Comparison of ENCODE assay signal across 9 mouse cellular contexts in genomic region chr13:46810098-46810497, GRCm38 (mm10).
DNase-seq lines count a peak whose midpoint lies in the region; ATAC-seq and TF ChIP-seq lines count a peak whose summit lies in the region.
"Had no signal": no experiment of that assay in that cellular context is flagged by ENCODE, and none has a peak within 500 bp of the region (broad histone marks: within the 10 kb centered on the region; RNA-seq: fewer than 3 reads in every experiment).

No protein-coding gene starts in this region.

- TF ChIP-seq EP300 in stomach, postnatal 0 days (optimal IDR thresholded peaks at IDR 0.05) = no peak

- H3K27ac ChIP-seq in midbrain, embryonic 10.5 days (replicated peaks) = no peak overlapping the region
- H3K27ac ChIP-seq in midbrain, embryonic 11.5 days (ENCODE audit: low read depth, low read length) = no peak overlapping the region
- H3K27ac ChIP-seq in embryonic facial prominence, embryonic 10.5 days (replicated peaks) = no peak overlapping the region
- H3K27ac ChIP-seq in stomach, postnatal 0 days (replicated peaks) = no peak overlapping the region
- H3K27ac ChIP-seq: stomach, embryonic 15.5 days had no signal

- peak; percentile 76 for TF ChIP-seq CTCF in stomach, postnatal 0 days (IDR thresholded peaks at IDR 0.05; ENCODE audit: low read depth)

- no peak overlapping the region for H3K4me3 ChIP-seq in midbrain, embryonic 10.5 days
- H3K4me3 ChIP-seq in midbrain, embryonic 11.5 days (ENCODE audit: low read depth, low read length) = no peak overlapping the region
- no peak overlapping the region for H3K4me3 ChIP-seq in embryonic facial prominence, embryonic 10.5 days
- H3K4me3 ChIP-seq in stomach, postnatal 0 days (ENCODE audit: low read depth, low read length) = no peak overlapping the region
- H3K4me3 ChIP-seq: stomach, embryonic 15.5 days had no signal

- H3K4me1 ChIP-seq in midbrain, embryonic 10.5 days = peaks cover 3% of the 10 kb centered on the region; the same call in 1 of the 2 replicates
- no peaks in the 10 kb centered on the region for H3K4me1 ChIP-seq in midbrain, embryonic 11.5 days (ENCODE audit: control insufficient read depth, insufficient read depth, low read length)
- no peaks in the 10 kb centered on the region for H3K4me1 ChIP-seq in embryonic facial prominence, embryonic 10.5 days
- no peaks in the 10 kb centered on the region for H3K4me1 ChIP-seq in stomach, postnatal 0 days (replicated peaks; ENCODE audit: control insufficient read depth, insufficient read depth)
- H3K4me1 ChIP-seq: stomach, embryonic 15.5 days had no signal

- H3K4me2 ChIP-seq in midbrain, embryonic 11.5 days = no peak overlapping the region
- no peak overlapping the region for H3K4me2 ChIP-seq in stomach, postnatal 0 days (replicated peaks; ENCODE audit: low read depth)
- H3K4me2 ChIP-seq: stomach, embryonic 15.5 days had no signal

- ATAC-seq in CD4-positive, CD25-positive, alpha-beta regulatory T cell, adult 4 months = no peak
- no peak for ATAC-seq in midbrain, embryonic 11.5 days (ENCODE audit: low FRiP score)
- no peak for ATAC-seq in stomach, postnatal 0 days (ENCODE audit: low FRiP score, low TSS enrichment)

- H3K9me3 ChIP-seq in midbrain, embryonic 10.5 days (replicated peaks) = no peaks in the 10 kb centered on the region
- no peaks in the 10 kb centered on the region for H3K9me3 ChIP-seq in midbrain, embryonic 11.5 days (ENCODE audit: control insufficient read depth, low read length)
- H3K9me3 ChIP-seq in embryonic facial prominence, embryonic 10.5 days = no peaks in the 10 kb centered on the region
- no peaks in the 10 kb centered on the region for H3K9me3 ChIP-seq in stomach, postnatal 0 days (ENCODE audit: control insufficient read depth, low read length)
- H3K9me3 ChIP-seq: stomach, embryonic 15.5 days had no signal

- peak; percentile 54 for DNase-seq in CD4-positive, CD25-positive, alpha-beta regulatory T cell, adult 2 months (ENCODE audit: low read depth, low spot score)
- peak; percentile 32 for DNase-seq in midbrain, embryonic 10.5 days (ENCODE audit: low spot score)
- no peak for DNase-seq in midbrain, embryonic 11.5 days (ENCODE audit: low spot score, missing footprints)
- peak; percentile 78 for DNase-seq in adrenal gland, postnatal 14 days
- peak; percentile 47 for DNase-seq in embryonic facial prominence, embryonic 10.5 days (ENCODE audit: low spot score)
- DNase-seq in kidney, postnatal 4 days = peak; percentile 48 to 63
- DNase-seq in stomach, postnatal 0 days (ENCODE audit: low spot score) = peak; percentile 71

- 93% methylated on average over 12 of the region's 12 CpGs for WGBS in midbrain, embryonic 10.5 days
- WGBS in midbrain, embryonic 11.5 days = 90% methylated on average over 12 of the region's 12 CpGs
- 88% methylated on average over 12 of the region's 12 CpGs for WGBS in embryonic facial prominence, embryonic 10.5 days
- 91% methylated on average over 12 of the region's 12 CpGs for WGBS in stomach, postnatal 0 days

- H3K27me3 ChIP-seq in midbrain, embryonic 10.5 days (ENCODE audit: low read depth, poor library complexity, severe bottlenecking) = no peaks in the 10 kb centered on the region
- no peaks in the 10 kb centered on the region for H3K27me3 ChIP-seq in midbrain, embryonic 11.5 days (ENCODE audit: control insufficient read depth, insufficient read depth, low read length)
- H3K27me3 ChIP-seq in embryonic facial prominence, embryonic 10.5 days (replicated peaks; ENCODE audit: low read depth, poor library complexity, severe bottlenecking) = no peaks in the 10 kb centered on the region
- H3K27me3 ChIP-seq in stomach, postnatal 0 days (ENCODE audit: control insufficient read depth, insufficient read depth, low read length) = no peaks in the 10 kb centered on the region
- H3K27me3 ChIP-seq: stomach, embryonic 15.5 days had no signal

- no peak overlapping the region for H3K9ac ChIP-seq in midbrain, embryonic 11.5 days (ENCODE audit: low read length)
- no peak overlapping the region for H3K9ac ChIP-seq in stomach, postnatal 0 days (ENCODE audit: low read length)
- H3K9ac ChIP-seq: stomach, embryonic 15.5 days had no signal

- peaks cover 86% of the 10 kb centered on the region for H3K36me3 ChIP-seq in midbrain, embryonic 10.5 days
- H3K36me3 ChIP-seq in midbrain, embryonic 11.5 days (ENCODE audit: control insufficient read depth, insufficient read depth, low read length) = peaks cover 17% of the 10 kb centered on the region
- peaks cover 84% of the 10 kb centered on the region for H3K36me3 ChIP-seq in embryonic facial prominence, embryonic 10.5 days (replicated peaks)
- H3K36me3 ChIP-seq in stomach, postnatal 0 days (ENCODE audit: control insufficient read depth, insufficient read depth, low read length) = peaks cover 20% of the 10 kb centered on the region
